Mouse (Mus musculus): ENCODE data around the gene Tmigd1. TPM values are rescaled to one million over a fixed set of nuclear protein-coding genes. Genes with fewer than 3 reads are reported as not detected.
"Not testable (repeated sequence)": the region's sequence is repeated elsewhere in the genome, so short reads cannot be mapped to it uniquely, and the experiment has no call there.

The Tmigd1 gene
- total RNA-seq, 2 experiments from 2014 or later: not detected

GRCm38 (mm10) chr11:76897871-76898270 is 4.1 kb upstream of the Tmigd1 start:
- ATAC-seq (ENCODE audit: poor library complexity, severe bottlenecking): no peak

- ATAC-seq (ENCODE audit: poor library complexity, severe bottlenecking): no peak
Measured at GRCm38 (mm10) chr11:76898751-76899150, 3.2 kb upstream of the Tmigd1 start.

GRCm38 (mm10) chr11:76899758-76900738 is 1.9 kb upstream of the Tmigd1 start:
- ATAC-seq (ENCODE audit: poor library complexity, severe bottlenecking): peak; percentile 35; the same call in 1 of the 2 replicates

- ATAC-seq (ENCODE audit: poor library complexity, severe bottlenecking): no peak
Measured at GRCm38 (mm10) chr11:76904340-76904739, 2.4 kb downstream of the Tmigd1 start.

- ATAC-seq (ENCODE audit: poor library complexity, severe bottlenecking): no peak
Measured at GRCm38 (mm10) chr11:76908651-76909050, 6.7 kb downstream of the Tmigd1 start.

GRCm38 (mm10) chr11:76911325-76912054 is 9.5 kb downstream of the Tmigd1 start:
- ATAC-seq (ENCODE audit: poor library complexity, severe bottlenecking): no peak

GRCm38 (mm10) chr11:76912055-76912395 is 10.1 kb downstream of the Tmigd1 start:
- no peak for ATAC-seq (ENCODE audit: poor library complexity, severe bottlenecking)

- no peak for ATAC-seq (ENCODE audit: poor library complexity, severe bottlenecking)
Measured at GRCm38 (mm10) chr11:76914366-76914765, 12.4 kb downstream of the Tmigd1 start.

- ATAC-seq (ENCODE audit: poor library complexity, severe bottlenecking): 0 out of 2 replicates have a peak, but pooled peaks have one; percentile 35
Measured at GRCm38 (mm10) chr11:76916539-76917229, 14.7 kb downstream of the Tmigd1 start.

GRCm38 (mm10) chr11:76917230-76917548 is 15.2 kb downstream of the Tmigd1 start:
- ATAC-seq (ENCODE audit: poor library complexity, severe bottlenecking): no peak

GRCm38 (mm10) chr11:76920607-76921006 is 18.6 kb downstream of the Tmigd1 start:
- no peak for ATAC-seq (ENCODE audit: poor library complexity, severe bottlenecking)

- ATAC-seq (ENCODE audit: poor library complexity, severe bottlenecking): no peak
Measured at GRCm38 (mm10) chr11:76924759-76925236, 22.8 kb downstream of the Tmigd1 start, which contains the start of gene Blmh. TSS of gene Blmh (plus strand) at chr11:76924809.

- ATAC-seq (ENCODE audit: poor library complexity, severe bottlenecking): not testable (repeated sequence)
Measured at GRCm38 (mm10) chr11:76928586-76928985, 26.6 kb downstream of the Tmigd1 start.

GRCm38 (mm10) chr11:76933209-76933608 is 31.2 kb downstream of the Tmigd1 start:
- no peak for ATAC-seq (ENCODE audit: poor library complexity, severe bottlenecking)

GRCm38 (mm10) chr11:76936578-76936977 is 34.6 kb downstream of the Tmigd1 start:
- ATAC-seq (ENCODE audit: poor library complexity, severe bottlenecking): no peak

- ATAC-seq (ENCODE audit: poor library complexity, severe bottlenecking): no peak
Measured at GRCm38 (mm10) chr11:76944839-76945238, 42.9 kb downstream of the Tmigd1 start.

- ATAC-seq (ENCODE audit: poor library complexity, severe bottlenecking): peak; percentile 100
Measured at GRCm38 (mm10) chr11:76945386-76946202, 43.6 kb downstream of the Tmigd1 start.

- no peak for ATAC-seq (ENCODE audit: poor library complexity, severe bottlenecking)
Measured at GRCm38 (mm10) chr11:76946203-76946585, 44.2 kb downstream of the Tmigd1 start.

GRCm38 (mm10) chr11:76953536-76953935 is 51.6 kb downstream of the Tmigd1 start:
- no peak for ATAC-seq (ENCODE audit: poor library complexity, severe bottlenecking)

- ATAC-seq (ENCODE audit: poor library complexity, severe bottlenecking): no peak
Measured at GRCm38 (mm10) chr11:76965703-76966102, 63.7 kb downstream of the Tmigd1 start.

Measured in megakaryocyte, adult 5-6 weeks (primary cell).